Mouse (Mus musculus) spleen, adult 18-20 months (tissue): ENCODE results near the gene Grn.

Experiments used
- DNase-seq, 2 experiments: peaks; one replicate each; pipeline ENCODE4 v3.0.0; 2022; ENCODE audit warnings: mixed read lengths in 2 of 2

Gene Grn

GRCm38 (mm10) chr11:102425555-102426316 is 4.4 kb upstream of the Grn start:
- no peak for DNase-seq

- no peak for DNase-seq
Measured at GRCm38 (mm10) chr11:102428981-102429540, 1.1 kb upstream of the Grn start.

GRCm38 (mm10) chr11:102429551-102429950 is 564 bp upstream of the Grn start:
- DNase-seq = no peak

GRCm38 (mm10) chr11:102431018-102431645 is 1.0 kb downstream of the Grn start:
- peak; percentile 66 to 82 for DNase-seq

GRCm38 (mm10) chr11:102431728-102432114 is 1.6 kb downstream of the Grn start:
- DNase-seq = no peak

GRCm38 (mm10) chr11:102432115-102432843 is 2.2 kb downstream of the Grn start:
- peak; percentile 69 to 70 for DNase-seq

- DNase-seq = no peak
Measured at GRCm38 (mm10) chr11:102432896-102433295, 2.8 kb downstream of the Grn start.

- DNase-seq = no peak
Measured at GRCm38 (mm10) chr11:102433866-102434265, 3.8 kb downstream of the Grn start.

- DNase-seq = peak; percentile 62 to 85
Measured at GRCm38 (mm10) chr11:102434406-102434805, 4.3 kb downstream of the Grn start.

- DNase-seq = no peak
Measured at GRCm38 (mm10) chr11:102434816-102435705, 4.9 kb downstream of the Grn start.

GRCm38 (mm10) chr11:102435754-102436470 is 5.8 kb downstream of the Grn start:
- DNase-seq = no peak

- DNase-seq = no peak
Measured at GRCm38 (mm10) chr11:102436471-102436790, 6.3 kb downstream of the Grn start.

- DNase-seq = peak in 1 of 2 experiments; percentile 46
Measured at GRCm38 (mm10) chr11:102437120-102438061, 7.3 kb downstream of the Grn start.

- peak; percentile 41 to 74 for DNase-seq
Measured at GRCm38 (mm10) chr11:102438212-102439092, 8.3 kb downstream of the Grn start.

- DNase-seq = no peak
Measured at GRCm38 (mm10) chr11:102439093-102440082, 9.3 kb downstream of the Grn start.

GRCm38 (mm10) chr11:102440255-102440654 is 10.1 kb downstream of the Grn start:
- no peak for DNase-seq

GRCm38 (mm10) chr11:102441434-102441833 is 11.3 kb downstream of the Grn start:
- no peak for DNase-seq

- DNase-seq = no peak
Measured at GRCm38 (mm10) chr11:102442089-102442488, 12.0 kb downstream of the Grn start.
